Mouse (Mus musculus) spleen, postnatal 36 days (tissue): ENCODE data around the gene Wasf2.
"Not testable (repeated sequence)": the region's sequence is repeated elsewhere in the genome, so short reads cannot be mapped to it uniquely, and the experiment has no call there.

Source experiments
- DNase-seq, 2 experiments: peaks; one replicate each; pipeline ENCODE4 v3.0.0; 2022; ENCODE audit warnings: low spot score in 2 of 2, mixed read lengths in 1 of 2

Gene Wasf2

DNA sequence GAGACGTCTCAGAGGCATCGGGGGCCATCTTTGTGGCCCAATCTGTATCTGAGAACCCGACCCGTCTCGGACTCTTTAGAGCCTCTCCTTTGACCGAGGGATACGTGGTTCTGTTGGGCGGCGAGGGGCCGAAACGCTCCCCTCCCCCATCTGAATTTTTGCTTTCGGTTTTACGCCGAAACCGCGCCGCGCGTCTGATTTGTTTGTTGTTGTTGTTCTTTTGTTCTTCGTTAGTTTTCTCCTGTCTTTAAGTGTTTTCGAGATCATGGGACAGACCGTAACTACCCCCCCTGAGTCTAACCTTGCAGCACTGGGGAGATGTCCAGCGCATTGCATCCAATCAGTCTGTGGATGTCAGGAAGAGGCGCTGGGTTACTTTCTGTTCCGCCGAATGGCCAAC, 33.6 kb upstream of the Wasf2 start:
- DNase-seq = not testable (repeated sequence)

DNA sequence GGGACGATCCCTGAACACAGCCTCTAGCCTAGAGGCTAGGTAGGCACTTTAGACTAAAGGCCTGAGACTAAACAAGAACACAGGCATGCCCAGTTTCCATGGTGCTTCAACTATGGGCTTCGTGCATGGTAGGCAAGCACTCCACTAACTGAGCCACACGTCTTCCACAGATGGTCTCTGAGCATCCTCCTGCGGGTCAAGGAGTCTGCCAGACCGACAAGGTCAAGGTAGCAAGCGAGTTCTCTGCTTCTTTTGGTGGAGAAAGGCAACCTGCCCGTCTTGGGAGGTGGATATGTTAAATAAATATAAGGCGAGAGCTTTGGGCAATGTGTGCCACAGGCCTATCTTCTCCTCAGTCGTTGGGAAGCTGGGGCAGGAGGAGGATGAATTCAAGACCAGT, 28.6 kb upstream of the Wasf2 start:
- no peak for DNase-seq

DNA sequence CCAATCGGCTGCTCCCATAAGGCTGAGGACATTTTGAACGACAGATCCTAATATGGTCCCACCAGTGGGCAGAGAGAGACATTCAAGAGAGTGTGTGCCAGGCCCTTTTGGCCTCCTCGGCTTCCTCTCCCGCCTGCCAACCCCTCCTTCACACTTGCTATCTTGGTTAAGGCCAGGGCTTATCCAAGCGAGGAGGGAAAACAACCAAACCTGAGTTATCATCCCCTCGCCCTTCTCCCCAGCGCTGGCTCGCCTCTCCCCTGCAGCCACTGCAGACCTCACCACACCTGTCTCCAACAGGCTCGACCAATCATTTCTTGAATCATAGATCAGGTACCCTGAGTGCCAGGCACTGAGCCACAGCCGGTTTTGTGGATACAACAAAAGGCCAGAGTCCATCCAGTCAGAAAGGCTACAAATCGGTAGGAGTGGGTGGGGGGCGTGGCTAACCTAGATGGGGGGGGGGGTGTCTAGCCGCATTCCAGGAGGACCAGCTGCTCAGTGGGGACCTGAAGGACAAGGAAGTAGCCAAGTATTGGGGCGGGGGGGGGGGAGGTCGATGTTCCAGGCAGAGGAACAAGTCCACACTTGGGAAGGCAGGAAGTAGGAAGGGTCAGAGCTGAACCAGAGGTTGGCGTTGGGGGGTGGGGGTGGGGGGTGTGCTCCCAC, 26.6 kb upstream of the Wasf2 start:
- DNase-seq = no peak

DNA sequence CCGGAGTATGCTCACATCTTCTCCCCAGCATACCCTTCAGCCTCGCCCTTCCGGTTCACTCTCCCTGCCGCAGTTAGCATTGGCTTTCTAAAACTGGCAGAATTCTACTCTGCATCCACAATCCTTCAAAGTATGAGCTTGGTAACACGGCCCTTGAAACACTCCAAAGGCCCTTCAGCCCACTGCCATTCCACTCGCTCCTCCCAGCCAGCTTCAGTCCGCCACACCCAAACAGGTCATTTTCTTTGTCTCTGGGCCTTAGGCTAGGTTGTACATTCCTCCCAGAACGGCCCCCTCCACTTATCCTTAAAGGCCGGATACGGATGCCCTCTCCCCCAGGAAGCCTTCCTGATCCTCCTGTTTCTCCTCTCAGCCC, 26.1 kb upstream of the Wasf2 start:
- no peak for DNase-seq

DNA sequence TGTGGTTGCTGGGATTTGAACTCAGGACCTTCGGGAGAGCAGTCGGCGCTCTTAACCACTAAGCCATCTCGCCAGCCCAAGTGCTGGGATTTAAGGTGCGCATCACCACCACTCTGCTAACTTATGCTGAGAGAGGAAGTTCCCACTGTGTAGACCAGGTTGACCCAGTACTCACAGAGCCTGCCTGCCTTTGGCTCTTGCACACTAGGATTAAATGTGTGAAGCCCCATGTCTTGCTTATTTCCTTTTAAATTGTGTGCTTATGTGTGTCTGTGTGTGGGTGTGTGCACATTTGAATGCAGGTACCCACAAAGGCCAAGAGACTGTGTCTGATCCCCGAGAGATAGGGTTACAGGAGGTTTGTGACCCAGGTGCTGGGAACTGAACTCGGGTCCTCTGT, 23.6 kb upstream of the Wasf2 start:
- DNase-seq = no peak

DNA sequence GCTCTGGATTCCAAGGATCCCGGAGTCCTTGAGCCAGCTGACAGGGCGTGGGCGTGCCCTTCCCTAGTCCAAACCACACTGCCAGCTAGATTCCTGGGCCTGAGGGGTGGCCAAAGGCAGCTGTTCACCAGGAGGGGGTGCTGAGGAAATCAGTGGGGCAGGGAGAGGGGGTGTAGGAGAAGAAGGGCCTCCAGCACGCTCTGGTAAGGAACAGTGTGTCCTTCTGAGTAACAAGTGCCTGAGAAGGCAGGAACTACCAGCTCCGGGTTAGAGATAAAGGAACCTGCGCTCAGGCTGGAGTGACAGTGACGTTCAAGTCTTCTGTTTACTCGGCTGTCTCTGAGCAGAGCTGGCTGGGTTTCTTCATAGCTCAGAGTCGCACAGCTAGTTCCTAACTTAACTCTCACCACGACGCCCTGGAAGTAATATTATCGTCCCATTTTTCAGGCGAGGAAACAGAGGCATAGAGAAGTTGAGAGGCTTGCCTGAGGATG, 22.5 kb upstream of the Wasf2 start:
- DNase-seq = no peak

DNA sequence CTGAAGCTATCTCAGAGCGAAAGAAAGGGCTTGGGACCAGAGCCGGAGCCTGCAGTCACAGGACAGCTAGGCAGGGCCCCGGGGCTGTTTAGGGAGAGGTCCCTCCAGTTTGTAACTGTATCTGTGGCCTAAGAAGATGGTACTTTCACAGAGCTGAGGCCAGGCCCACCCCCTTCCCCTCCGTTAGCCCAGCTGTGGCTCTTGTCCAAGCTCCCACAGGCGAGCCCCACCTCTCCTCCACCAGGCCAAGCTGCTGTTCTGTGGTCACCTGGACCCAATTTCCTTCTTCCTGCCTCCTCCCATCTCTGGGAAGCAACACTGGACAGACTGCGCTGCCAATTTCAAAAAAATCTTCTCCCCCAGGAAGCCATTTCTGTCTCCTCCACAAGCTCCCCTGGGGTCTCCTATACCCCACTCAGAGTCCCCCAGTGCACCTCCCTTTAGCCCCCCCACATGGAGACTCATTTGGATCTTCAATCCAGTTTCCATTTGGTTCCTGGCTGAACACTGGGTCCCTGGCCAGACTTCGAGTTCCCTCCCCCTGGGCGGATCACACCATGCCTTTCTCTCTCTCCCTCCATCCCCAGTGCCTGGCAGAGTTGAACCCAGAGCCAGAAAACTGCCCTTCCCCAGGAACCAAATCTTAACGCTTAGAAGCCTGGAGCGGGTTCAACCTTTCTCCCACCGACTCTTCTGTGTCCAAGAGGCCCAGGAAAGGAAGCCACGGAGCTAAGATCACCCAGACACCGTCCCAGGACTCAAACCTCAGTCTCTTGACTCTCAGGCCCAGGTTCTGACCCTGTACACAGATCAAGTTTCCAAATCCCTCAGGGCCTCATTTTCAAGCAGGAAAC, 21.6 kb upstream of the Wasf2 start:
- no peak for DNase-seq

DNA sequence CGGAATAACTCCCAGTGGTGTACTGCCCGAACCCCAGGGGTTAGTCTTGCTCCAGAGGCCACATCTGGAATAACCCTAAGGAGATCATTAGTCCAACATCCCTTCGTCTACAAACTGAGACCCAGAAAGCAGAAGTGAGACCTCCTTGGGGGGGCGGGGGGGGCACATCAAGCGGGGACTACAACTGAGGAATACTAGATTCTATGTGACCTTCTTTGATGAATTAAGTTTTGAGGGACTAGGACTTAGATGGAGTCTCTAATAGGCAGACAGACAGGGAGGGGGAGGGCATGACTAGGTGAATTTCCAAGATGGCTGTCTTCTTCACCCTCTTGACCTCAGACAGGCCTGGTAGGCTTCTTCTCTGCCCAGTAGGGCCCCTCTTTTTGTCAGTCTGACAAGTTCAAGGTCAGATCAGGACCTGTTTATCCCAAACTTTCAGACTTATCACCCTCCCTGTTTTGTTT, 20.9 kb upstream of the Wasf2 start:
- no peak for DNase-seq

DNA sequence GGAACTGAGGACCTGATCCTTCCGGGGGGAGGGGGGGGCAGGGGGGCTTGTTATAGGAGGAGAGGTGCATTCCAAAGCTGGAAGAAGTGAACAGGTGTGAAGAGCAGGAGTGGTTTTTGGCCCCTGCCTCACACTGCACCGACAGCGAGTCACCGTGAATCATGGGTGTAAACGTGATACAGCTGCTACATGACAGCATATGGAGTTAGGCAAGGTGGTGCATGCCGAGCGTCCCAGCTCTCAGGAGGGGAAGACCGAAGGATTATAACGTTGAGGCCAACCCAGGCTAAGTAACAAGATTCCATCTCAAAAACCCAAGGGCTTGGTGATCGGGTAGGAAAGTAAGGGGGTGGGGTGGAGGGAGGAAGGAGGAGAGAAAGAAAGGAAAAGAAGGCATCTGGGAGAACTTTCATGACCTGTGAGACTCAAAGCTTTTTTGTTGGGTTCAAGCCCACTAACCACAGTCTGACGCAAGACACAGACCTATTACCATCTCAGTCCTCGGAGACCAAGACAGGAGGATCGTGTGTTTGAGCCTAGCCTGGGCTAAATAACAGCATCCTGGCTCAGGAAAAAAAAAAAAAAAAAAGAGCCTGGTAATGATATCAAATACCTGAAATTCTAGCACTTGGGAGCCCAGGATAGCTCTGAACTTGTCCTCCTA, 18.0 kb upstream of the Wasf2 start:
- DNase-seq = no peak

DNA sequence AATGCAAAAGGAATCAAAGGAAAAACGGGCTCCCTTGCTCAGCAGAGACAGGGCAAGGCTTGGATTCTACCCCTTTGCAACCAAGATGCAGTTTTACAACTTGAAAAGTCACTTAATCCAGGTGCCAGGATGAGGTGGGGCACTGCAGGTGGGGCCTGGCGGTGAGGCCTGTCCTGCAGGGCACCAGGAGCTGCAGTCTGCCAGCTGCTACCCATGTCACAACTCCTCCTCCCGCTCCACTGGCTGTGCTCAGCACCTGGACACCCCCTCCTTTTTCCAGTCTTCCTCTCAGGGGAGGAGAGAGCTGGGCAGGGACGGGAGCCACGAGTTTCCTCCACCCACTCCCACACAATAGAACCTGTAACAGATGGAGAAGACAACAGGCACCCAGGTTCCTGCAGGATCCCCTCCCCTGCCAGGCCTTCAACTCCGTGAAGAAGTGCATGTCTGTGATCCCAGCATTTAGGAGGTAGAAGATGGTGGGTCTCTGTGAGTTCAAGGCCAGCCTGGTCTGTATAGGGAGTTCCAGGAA, 16.9 kb upstream of the Wasf2 start:
- DNase-seq = no peak

DNA sequence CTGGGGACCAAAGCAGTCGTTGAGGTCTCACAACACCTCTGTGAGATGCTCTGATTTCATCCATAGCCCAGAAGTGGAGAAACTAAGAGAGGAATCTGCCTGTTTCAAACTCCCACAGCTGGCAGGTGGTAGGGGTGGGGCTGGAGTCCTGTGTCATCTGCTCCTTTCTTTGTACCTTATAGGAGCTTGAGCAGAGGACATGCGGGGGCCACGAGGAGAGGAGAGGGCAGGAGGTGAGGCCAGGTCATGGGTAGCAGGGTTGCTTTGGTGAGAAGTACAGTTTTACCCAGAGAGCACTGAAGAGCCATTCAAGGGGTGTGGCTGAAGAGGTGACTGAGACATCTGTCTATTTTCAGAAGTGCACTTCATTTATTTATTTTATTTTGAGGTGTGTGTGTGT, 15.5 kb upstream of the Wasf2 start:
- no peak for DNase-seq

DNA sequence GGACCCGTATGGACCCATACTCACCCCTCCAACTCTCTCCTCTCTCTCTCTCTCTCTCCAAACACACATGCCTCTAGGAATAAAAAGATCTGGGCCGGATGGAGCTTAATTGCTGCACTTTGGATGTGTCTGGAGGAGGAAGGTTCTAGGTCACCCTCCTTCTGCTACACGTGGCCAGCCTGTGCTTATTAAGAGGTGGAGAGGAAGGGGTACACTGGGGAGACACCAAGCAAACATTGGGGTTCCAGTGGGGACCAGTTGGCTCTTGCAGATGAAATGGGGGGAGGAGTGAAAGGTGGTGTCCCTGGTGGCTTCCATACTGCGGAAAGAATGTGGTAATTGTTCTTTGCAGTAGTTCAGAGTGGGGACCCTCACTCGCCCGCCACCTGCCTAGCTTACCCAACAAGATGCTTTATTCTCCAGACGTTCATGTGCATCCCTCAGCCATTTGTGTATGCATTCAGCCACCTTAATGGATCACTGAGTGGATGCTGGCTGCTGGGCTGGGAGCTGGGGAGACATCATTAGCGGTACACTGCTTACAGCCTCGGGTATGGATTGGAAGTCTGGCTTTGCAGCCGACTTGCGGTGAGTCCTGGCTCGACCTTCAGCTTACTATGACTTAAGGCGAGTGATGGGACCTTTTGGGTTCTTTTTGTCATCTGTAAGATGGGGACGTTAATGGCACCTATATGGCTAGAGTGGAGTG, 14.4 kb upstream of the Wasf2 start:
- DNase-seq = no peak

DNA sequence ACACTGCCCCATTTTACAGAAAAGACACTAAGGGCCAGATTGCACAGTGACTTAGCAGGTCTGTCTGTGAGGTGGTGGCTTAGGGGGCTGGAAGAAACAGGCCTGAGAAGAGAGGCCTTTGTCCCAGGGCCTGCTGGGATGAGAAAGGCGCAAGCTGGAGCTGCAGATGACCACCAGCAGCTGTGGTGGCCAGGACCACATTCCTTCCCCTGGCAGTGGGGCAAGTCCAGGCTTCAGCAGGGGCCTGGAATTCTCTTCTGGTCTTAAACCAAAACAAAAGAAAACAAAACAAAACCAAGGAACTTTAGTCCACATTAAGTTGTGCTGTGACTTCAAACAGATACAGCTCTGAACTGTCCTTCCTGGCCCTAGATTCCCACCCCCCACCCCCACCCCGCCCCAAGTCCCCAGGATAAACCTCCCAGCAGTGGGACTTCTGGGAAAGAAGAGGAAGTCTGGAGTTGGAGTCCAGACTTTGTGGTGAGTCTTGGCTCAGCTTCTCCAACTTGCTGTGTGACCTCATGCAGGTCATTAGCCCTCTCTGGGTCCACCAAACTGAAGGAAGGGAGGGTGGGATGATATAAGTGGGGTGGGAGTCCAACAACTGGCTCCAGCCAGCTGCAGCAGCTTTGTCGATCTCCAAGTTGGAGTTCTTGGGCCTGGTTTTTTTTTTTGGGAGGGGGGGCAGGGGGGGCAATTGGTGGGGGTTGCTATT, 13.4 kb upstream of the Wasf2 start:
- DNase-seq = no peak

DNA sequence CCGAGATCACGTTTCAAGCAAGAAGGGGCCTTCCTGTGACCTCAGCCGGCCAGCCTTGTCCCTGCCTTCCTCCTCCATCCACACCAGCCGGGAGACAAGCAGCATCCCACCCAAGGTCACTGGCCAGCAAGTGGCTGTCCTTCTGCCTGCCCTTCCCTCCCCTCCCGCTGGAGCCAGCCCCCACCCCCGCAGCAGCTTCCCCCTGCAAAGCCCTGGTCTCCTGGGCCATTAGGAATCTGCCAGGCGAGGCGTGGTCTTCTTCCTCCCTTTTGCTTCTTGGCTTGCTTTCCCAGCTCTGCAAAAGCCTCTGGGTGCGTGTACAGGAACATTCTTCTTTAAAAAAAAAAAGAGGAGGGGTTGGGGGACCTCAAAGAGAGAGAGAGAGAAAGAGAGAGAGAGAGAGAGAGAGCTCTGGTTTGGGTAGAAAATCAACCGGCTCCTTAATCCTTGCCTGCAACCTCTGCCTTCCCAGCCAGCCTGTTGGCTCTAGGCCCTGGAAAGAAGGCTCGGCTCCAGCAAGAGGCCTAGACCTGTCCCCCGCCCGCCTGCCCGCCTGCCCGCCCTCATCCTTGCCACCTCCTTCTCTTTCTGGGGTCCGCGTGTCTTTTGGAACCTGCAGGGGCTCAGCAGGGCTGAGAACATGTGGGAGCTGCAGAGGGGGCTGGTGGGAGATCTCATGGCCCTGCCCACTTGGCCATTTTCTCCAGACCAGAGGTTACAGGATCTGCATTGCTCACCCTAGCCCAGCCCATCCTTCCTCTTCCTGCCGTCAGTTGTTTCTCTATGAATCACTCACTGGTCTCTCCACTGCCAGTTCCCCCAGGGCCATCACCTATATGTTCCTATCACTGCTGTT, 12.5 kb upstream of the Wasf2 start:
- DNase-seq = no peak

DNA sequence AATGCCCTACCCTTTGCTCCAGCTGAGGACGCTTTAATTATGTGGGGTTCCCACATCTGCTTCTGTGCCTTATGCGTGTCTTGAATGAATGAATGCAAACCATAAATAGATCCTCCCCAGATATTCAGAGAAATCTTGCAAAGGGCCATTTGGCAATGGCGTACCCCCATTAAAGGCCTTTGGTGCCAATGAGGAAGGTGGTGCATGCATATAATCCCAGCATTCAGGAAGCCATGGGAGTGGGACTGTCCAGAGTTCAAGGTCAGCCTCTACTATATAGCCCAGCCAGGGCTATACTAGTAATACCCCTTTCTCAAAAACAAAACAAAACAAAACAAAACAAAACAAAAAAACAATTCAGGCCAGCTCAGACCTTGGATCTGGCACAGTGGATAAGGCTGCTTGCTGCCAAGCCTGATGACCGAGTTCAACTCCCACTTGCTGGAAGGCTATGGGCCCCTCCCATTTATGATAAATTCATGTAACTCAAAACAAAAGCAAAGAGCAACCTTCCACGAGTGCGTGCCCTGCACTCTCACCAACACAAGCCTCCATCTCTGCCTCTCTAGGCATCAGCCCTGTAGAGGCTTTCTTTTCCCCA, 11.4 kb upstream of the Wasf2 start:
- DNase-seq = no peak

DNA sequence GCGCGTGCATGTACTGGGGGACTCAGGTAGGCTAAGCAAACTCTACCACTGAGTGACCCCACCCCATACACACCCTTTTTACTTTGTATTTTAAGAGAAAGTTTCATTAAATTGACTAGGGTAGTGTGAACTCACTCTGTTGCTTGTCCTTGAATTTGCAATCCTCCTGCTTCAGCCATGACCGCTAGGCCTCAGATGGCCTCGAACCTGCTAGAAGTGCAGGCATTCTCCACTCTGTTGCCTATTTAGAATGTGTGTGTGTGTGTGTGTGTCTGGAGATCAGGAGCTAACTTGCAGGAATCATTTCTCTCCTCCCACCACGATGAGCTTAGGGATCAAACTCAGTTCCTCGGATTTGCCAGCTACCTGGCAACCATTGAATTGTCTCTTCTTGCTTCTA, 10.7 kb upstream of the Wasf2 start:
- DNase-seq = no peak

DNA sequence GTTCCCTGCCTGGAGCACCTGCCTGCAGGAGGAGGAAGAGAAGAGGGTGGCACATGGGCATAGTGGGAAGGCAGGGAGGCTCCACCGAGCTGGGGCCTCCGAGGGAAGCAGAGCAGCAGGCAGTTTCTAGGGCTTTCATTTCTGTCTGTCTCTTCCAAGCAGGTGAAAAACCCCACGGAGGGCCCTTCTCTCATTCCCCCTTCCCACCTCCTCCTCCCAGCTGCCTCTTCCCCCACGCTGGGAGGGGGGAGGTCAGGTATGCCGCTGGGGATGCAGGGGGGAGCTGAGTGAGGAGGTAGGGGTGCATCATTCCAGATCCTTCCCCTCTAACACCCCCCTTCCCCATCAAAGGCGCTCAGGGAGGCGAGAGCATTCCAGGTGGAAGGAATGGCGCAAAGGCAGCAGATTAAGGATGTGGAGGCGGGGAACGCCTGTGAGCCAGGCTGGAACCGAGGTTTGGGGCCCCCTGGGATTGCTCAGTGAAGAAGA, 9.4 kb upstream of the Wasf2 start:
- no peak for DNase-seq

DNA sequence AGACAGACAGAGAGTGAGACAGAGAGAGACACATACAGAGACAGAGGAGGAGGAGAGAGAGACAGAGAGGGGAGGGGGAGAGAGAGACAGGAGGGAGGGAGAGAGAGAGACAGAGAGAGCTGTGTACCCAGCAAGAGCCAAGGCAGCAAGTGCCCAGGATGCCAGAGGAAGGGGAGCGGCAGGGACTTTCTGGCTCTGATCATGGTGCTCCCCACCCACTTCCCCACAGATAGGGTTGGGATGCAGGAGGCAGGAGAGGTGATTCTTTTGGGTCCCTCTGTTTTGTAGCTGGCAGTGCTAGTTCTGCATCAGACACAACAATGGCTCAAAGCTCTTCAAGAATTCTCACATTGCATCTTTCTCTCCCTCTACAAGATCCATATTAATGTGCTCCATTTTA, 8.9 kb upstream of the Wasf2 start:
- no peak for DNase-seq

DNA sequence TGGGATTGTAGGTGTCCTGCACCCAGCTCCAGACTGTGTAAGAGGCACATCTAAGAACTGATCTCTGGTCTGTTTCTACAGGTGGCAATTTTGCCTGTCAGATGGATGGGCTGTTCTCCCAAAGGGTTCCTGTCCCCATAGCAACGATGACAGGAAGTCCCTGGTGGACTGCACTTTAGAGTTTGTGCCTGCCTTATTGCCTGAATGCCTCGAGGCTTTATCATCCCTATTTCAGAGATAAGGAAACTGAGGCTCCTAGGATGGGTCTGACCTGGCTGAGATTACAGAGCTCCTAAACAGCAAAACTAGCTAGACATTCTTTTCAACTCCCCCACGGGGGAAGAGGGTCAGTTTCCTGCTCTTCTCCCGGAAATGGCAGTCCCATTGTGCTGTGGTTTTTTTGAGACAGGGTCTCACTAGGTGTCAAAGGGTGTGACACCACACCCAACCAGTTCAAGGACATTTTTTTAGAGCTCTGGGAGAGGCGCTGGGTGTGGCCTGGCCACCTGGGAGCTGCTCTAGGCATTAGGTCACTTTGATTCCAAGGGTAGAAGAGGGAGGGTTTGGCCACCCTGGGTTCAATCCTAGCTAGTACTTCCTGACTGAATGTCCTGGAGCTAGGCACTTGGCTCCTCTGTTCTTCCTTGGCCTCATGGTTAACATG, 8.2 kb upstream of the Wasf2 start:
- DNase-seq = no peak
